Mouse (Mus musculus) heart, postnatal 0 days (tissue): ENCODE results near the gene Lyrm4. TPM values are rescaled to one million over a fixed set of nuclear protein-coding genes. Genes with fewer than 3 reads are reported as not detected.

Experiments
- ATAC-seq: fragments of 200-750 bp; cut with Nextera tagmentation; 2 replicates; pipeline ENCODE4 v1.8.0; 2017; ENCODE audit warnings: low read depth, moderate number of reproducible peaks, moderate library complexity; ENCODE audit not compliant: insufficient read depth
- DNase-seq: peaks from one replicate; pipeline ENCODE4 v3.0.0-alpha.2; 2016; ENCODE audit warnings: low spot score
- H3K27ac ChIP-seq: fragments of 300-500 bp; sonication (generic); 2 replicates; pipeline ENCODE4 v1.5.1; 2014; ENCODE audit warnings: low read depth, mild to moderate bottlenecking
- H3K27me3 ChIP-seq: fragments of 300-500 bp; sonication (generic); 2 replicates; pipeline ENCODE4 v1.6.1; 2014; ENCODE audit warnings: low read length, mixed read lengths; ENCODE audit not compliant: control insufficient read depth, insufficient read depth
- H3K36me3 ChIP-seq: fragments of 300-500 bp; sonication (generic); replicated peaks from 2 replicates; pipeline ENCODE4 v1.6.1; 2014; ENCODE audit warnings: low read length, mixed read lengths; ENCODE audit not compliant: control insufficient read depth, insufficient read depth
- H3K4me1 ChIP-seq: fragments of 300-500 bp; sonication (generic); 2 replicates; pipeline ENCODE4 v1.6.1; 2014; ENCODE audit warnings: antibody characterized with exemption; ENCODE audit not compliant: control insufficient read depth, insufficient read depth
- H3K4me2 ChIP-seq: fragments of 300-500 bp; sonication (generic); 2 replicates; pipeline ENCODE4 v1.6.1; 2014; ENCODE audit warnings: low read depth, mild to moderate bottlenecking, low read length, moderate library complexity
- H3K4me3 ChIP-seq: fragments of 300-500 bp; sonication (generic); 2 replicates; pipeline ENCODE4 v1.5.1; 2014; ENCODE audit warnings: low read depth, low read length
- H3K9ac ChIP-seq: fragments of 300-500 bp; sonication (generic); replicated peaks from 2 replicates; pipeline ENCODE4 v1.6.1; 2014; ENCODE audit warnings: low read depth, low read length, mixed read lengths
- H3K9me3 ChIP-seq: fragments of 300-500 bp; sonication (generic); replicated peaks from 2 replicates; pipeline ENCODE4 v1.6.1; 2016; ENCODE audit warnings: low read length; ENCODE audit not compliant: control insufficient read depth
- CTCF ChIP-seq: IDR thresholded peaks from 2 replicates; pipeline ENCODE4 v1.5.1; 2016; ENCODE audit warnings: antibody characterized with exemption, control low read depth, low read depth
- EP300 ChIP-seq: IDR thresholded peaks from 2 replicates; pipeline ENCODE4 v1.6.1; 2016; ENCODE audit warnings: antibody characterized with exemption, low read depth
- WGBS: fragments of 180-500 bp; shearing (Covaris S2); extraction: QIAGEN DNeasy Blood & Tissue Kit; methylation state at CpG from one replicate; pipeline ENCODE4 v1.1.7; 2014; 5-methylcytosine and 5-hydroxymethylcytosine counted together
- polyA plus RNA-seq: library from polyadenylated mRNA; unstranded; fragments of >200 nt; fragmentation: Nextera tagmentation; extraction: Ambion mirVana; gene quantifications from 2 replicates; pipeline ENCODE4 v1.2.1, GENCODE M21; 2015
- total RNA-seq: library from RNA; depleted of rRNA; stranded (reverse); fragments of >200 nt; gene quantifications from 2 replicates; pipeline ENCODE4 v1.2.3, GENCODE M21; 2014; ENCODE audit warnings: low replicate concordance

The Lyrm4 gene
- total and polyA plus RNA-seq, 2 experiments from 2014 or later: 7.7 to 29.9 TPM

DNA sequence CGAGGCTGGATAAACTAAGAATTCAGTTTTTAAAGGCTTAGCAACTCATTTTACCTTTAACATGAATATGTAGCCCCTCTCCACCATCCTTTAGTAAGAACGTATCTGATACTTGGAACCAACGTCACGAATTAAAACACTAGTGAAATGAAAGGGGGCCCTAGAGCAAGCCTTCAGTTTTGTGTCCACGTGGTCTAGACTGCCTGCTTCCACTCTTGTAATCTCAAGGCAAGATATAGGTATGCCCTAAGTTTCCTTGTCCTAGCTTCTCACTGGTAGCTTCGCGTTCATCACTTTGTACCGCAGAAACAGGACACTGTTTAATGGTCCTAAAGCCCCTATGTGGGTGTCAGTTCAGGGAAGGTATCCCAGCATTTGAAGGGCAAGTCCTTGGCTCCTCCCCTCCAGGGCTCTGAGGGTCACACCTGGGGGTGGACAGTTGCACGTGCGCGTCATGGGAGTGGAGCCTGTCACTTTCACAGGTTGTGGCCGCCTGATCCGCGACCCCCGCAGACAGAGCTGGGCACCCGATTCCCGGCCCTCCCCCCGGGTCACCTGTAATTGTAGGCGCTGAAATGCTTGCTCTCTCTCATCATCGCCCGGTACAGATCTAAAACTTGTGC lies 695 bp downstream of the Lyrm4 start:
- Histone ChIP-seq H3K36me3 (no peaks in the 10 kb centered on the region), H3K4me1 (0 out of 2 replicates have a peak, but pooled peaks cover 12% of the 10 kb centered on the region), H3K9me3 (no peaks in the 10 kb centered on the region), H3K4me3 (peak overlapping the region; percentile 90), H3K9ac (peak overlapping the region; percentile 81), H3K4me2 (peak overlapping the region; percentile 87), H3K27ac (peak overlapping the region; percentile 99), H3K27me3 (no peaks in the 10 kb centered on the region)
- no peak; the same call in 1 of the 2 replicates for ATAC-seq
- DNase-seq: peak; percentile 33
- 5% methylated on average over 21 of the region's 21 CpGs for WGBS
- TF ChIP-seq CTCF: no peak
- TF ChIP-seq EP300: no peak

GRCm38 (mm10) chr13:36113181-36113580 lies 4.1 kb downstream of the Lyrm4 start:
- no peak overlapping the region for H3K27ac ChIP-seq
- H3K9ac ChIP-seq: no peak overlapping the region
- 86% methylated on average over 5 of the region's 5 CpGs for WGBS
- H3K4me1 ChIP-seq: 0 out of 2 replicates have a peak, but pooled peaks cover 6% of the 10 kb centered on the region
- H3K4me3 ChIP-seq: no peak overlapping the region
- ATAC-seq (no peak), DNase-seq (no peak)
- no peaks in the 10 kb centered on the region for H3K36me3 ChIP-seq
- no peaks in the 10 kb centered on the region for H3K27me3 ChIP-seq
- no peak for TF ChIP-seq EP300
- no peak for TF ChIP-seq CTCF
- no peaks in the 10 kb centered on the region for H3K9me3 ChIP-seq
- H3K4me2 ChIP-seq: no peak overlapping the region

- no peak overlapping the region for H3K4me3 ChIP-seq
- no peaks in the 10 kb centered on the region for H3K36me3 ChIP-seq
- TF ChIP-seq CTCF (no peak), EP300 (no peak)
- no peak overlapping the region for H3K4me2 ChIP-seq
- no peak overlapping the region for H3K27ac ChIP-seq
- no peaks in the 10 kb centered on the region for H3K27me3 ChIP-seq
- H3K4me1 ChIP-seq: 0 out of 2 replicates have a peak, but pooled peaks cover 6% of the 10 kb centered on the region
- DNase-seq (no peak), ATAC-seq (no peak)
- H3K9me3 ChIP-seq: no peaks in the 10 kb centered on the region
- no peak overlapping the region for H3K9ac ChIP-seq
- 93% methylated on average over 2 of the region's 2 CpGs for WGBS
Measured at GRCm38 (mm10) chr13:36111331-36111730, 6.0 kb downstream of the Lyrm4 start.

DNA sequence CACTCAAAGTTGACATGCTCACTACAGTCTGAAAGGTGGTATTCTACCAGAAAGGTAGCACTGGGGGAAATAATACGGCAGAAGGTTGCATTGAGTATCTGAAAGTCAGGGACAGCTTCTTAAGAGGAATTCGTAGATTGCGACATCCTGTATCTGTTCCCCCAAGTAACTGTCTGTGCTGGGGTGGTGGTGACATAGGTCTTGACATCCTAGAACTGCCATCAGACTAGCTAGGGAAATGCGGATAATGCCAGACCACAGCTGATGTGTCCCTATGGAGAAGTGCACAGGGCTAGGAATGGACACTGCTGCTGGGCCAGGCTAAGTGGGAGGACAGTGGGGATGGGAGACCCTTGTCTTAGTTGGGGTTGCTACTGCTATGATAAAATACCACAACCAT lies 8.8 kb downstream of the Lyrm4 start:
- no peak for DNase-seq
- 96% methylated on average over 4 of the region's 4 CpGs for WGBS
- H3K9ac ChIP-seq: no peak overlapping the region

GRCm38 (mm10) chr13:36105591-36105990 lies 11.7 kb downstream of the Lyrm4 start:
- WGBS: 86% methylated on average over 6 of the region's 6 CpGs
- no peaks in the 10 kb centered on the region for H3K27me3 ChIP-seq
- H3K4me2 ChIP-seq: no peak overlapping the region
- DNase-seq (no peak), ATAC-seq (no peak)
- H3K27ac ChIP-seq: no peak overlapping the region
- no peak overlapping the region for H3K4me3 ChIP-seq
- H3K36me3 ChIP-seq: no peaks in the 10 kb centered on the region
- H3K9ac ChIP-seq: no peak overlapping the region
- TF ChIP-seq EP300 (no peak), CTCF (no peak)
- no peaks in the 10 kb centered on the region for H3K4me1 ChIP-seq
- no peaks in the 10 kb centered on the region for H3K9me3 ChIP-seq

More for the DNA sequence above, 8.8 kb downstream of the Lyrm4 start:
- no peak overlapping the region for H3K27ac ChIP-seq
- H3K4me1 ChIP-seq: no peaks in the 10 kb centered on the region
- TF ChIP-seq EP300 (no peak), CTCF (no peak)
- no peak for ATAC-seq
- no peaks in the 10 kb centered on the region for H3K36me3 ChIP-seq
- no peak overlapping the region for H3K4me3 ChIP-seq
- H3K27me3 ChIP-seq: no peaks in the 10 kb centered on the region
- H3K4me2 ChIP-seq: no peak overlapping the region
- H3K9me3 ChIP-seq: no peaks in the 10 kb centered on the region
